Mouse (Mus musculus) cerebellum, postnatal 14 days (tissue): Measurements from ENCODE around the gene Spib.

Source experiments
- DNase-seq, 2 experiments: peaks; one replicate each; pipeline ENCODE4 v3.0.0; 2021; ENCODE audit warnings: mixed read lengths in 2 of 2

The Spib gene

GRCm38 (mm10) chr7:44484841-44485571 is 46.9 kb downstream of the Spib start:
- peak; percentile 91 to 93 for DNase-seq

- DNase-seq: no peak
These were observed 47.8 kb downstream of the Spib start for GRCm38 (mm10) chr7:44484109-44484508.

- no peak for DNase-seq
These were observed 48.9 kb downstream of the Spib start for GRCm38 (mm10) chr7:44482836-44483435.
